Mouse (Mus musculus) WW6 (cell line): ENCODE data around the gene Pla2g4b.

ENCODE experiments used
- DNase-seq: peaks from one replicate; pipeline ENCODE4 v3.0.0-alpha.2; 2013; ENCODE audit warnings: low read depth, low spot score

Gene Pla2g4b

DNA sequence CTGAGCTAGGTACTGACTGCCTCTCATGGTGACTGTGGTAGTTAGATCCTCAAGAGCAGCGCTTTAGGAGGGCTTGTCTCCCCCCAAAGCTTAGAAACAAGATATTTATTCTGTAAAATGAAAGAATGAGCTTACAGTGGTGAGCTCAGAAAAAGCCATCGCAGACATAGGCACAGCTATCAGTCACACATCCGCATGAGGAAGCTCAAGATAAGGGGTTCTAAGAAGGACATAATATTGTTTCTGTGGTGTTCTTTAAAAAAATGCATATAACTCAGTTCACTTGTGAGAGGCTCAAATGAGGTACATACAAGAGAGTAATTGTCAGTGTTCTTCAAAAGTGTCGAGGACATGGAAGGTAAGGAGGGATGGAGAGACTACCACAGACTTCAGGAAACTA is 17.3 kb upstream of the Pla2g4b start:
- DNase-seq, result no peak

DNA sequence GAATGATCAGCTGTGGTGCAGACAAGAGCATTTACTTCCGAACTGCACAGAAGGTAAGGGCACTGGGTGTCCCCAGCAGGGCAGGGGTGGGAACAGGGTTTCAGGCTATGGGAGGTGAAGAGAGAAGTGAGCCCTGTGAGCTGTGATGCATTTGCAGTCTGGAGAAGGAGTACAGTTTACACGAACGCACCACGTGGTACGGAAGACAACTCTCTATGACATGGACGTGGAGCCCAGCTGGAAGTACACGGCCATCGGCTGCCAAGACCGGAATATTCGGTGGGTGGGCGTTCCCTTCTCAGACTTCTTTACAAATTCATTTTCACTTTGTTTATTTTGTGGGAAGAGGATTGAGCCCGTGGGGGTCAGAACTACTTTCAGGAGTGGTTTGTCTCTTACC is 15.6 kb upstream of the Pla2g4b start:
- DNase-seq, result no peak

DNA sequence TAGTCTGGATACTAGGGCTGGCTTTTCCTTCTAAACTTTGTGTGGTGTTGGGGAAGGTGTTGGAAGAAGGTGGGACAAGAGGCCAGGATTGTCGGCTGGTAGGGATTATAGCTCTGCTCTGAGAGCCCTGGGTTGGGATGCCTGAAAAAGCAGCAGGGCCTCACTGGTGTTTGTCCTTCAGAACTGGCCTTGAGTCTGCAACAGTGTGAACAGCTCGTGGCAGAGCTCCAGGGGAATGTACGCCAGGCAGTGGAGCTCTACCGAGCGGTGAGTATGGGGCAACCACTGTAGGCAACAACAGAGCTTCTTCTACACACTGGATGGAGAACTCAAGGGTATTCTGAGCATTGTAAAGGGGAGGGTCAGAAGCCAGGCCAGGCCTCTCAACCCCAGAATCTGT is 8.9 kb upstream of the Pla2g4b start:
- DNase-seq, result no peak

DNA sequence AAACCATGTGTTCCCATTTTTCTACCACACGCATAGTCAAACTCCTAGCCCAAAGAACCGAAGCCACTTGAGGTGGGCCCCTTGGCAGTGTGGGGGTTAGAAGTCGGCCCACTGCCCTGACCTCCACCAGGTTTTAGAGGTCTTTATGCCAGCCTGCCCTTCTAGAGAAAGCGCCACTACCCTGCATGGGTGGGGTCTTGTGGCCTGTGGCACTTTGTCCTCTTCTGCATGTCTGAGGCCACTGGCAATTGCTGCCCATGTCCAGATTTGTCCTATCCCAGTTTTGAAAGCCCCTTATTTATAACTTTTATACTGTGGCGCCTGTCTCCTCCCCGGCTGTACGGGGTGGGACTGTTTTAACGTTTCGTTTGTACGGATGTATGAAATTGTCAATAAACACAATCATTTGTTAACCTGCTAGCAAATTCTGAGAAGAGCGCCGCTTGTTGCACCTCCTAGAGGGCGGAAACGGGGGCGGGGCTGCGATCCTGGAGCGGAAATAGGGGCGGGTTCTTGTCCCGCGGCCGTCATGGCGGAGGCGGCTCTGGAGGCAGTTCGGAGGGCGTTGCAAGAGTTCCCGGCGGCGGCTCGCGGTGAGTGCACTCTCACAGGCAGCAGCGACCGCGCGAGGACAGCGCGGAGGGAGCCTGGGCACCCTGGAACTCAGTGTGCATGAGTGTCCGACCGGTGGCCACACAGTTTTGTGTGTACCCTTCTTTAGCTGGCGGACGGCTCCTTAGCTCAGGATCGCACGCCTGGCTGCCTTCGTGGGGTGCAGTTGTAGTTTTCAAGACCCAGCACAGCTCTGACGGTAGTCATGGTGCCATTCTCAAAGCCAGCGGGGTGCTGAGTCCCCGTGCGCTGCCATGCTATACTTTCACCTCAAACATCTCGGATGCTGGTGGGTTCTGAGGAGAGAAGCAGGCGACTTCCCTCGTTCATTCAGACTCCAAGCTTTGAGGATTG is 6.0 kb upstream of the Pla2g4b start, which contains the start of the genes Jmjd7 and Gm28042:
Jmjd7 (plus strand) TSS at position 500 of the 966 bp plus-strand sequence.
Gm28042 (plus strand) TSS at position 510 of the 966 bp plus-strand sequence.
- peak; percentile 52 for DNase-seq

DNA sequence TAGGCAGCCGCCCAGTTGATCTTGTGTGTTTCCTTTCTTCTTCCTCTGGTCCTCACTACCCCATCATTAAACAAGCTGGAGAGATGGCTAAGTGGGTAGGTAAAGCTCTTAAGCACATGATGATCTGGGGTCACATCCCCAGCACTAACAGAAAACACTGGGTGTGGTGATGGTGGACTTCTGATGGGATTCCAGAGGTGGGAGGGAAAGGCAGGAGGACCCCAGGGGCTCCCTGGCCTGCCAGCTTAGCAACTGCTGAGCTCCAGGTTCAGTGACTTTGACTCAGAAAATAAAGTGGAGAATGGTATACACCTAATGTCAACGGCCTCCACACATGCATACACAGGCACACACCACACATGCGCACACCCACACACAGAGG is 5.3 kb upstream of the Pla2g4b start:
- no peak for DNase-seq

DNA sequence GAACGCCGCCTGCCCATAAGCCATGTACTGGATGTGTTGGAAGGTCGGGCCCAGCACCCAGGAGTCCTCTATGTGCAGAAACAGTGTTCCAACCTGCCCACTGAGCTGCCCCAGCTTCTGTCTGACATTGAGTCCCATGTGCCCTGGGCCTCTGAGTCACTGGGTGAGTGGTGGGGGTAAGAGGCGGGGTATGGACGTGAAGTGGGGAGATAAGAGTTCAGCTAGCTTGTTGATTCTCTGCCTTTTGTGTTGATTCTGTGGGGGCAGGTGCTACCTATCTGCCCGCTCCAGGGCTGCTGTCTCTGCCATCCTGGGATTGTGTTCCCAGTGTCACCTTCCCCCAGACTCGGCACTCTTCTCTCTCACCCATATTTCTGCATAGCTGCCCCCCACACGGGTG is 2.8 kb upstream of the Pla2g4b start:
- no peak for DNase-seq

DNA sequence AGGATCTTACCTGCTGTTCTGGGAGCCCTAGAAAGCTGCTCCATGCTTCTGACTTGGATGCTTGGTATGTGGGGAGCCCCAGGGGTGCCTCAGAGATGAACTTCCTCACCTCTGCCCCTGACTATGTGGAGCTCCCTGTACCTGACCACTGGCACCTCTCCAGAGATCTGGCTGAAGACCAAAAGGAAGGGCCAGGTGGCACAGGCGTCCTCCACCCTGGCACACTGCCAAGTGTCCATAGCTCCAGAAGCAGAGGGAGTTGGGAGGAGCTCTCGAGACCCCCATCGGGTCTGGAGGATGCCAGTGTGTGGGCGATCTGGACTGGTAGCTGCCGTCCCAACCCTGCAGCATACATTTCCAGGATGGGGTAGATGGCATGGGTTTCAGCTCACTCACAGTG is 509 bp downstream of the Pla2g4b start:
- DNase-seq, result no peak

DNA sequence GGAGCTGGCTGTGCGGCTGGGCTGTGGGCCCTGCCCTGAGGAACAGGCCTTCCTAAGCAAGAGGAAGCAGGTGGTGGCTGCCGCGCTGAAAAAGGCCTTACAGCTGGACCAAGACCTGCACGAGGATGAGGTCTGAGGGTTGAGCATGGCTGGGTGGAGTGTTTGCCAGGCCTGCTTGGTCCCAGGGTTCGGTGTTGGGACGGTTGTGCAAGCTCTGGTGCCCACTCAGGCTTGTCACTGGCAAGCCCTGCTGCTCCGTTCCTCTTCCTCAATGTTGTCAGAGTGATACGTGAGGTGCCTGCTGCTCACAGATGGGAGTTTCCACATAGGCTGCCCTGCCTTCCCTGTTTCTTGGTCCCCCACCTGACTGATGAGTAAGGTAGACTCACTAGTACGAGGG is 4.5 kb downstream of the Pla2g4b start:
- no peak for DNase-seq

DNA sequence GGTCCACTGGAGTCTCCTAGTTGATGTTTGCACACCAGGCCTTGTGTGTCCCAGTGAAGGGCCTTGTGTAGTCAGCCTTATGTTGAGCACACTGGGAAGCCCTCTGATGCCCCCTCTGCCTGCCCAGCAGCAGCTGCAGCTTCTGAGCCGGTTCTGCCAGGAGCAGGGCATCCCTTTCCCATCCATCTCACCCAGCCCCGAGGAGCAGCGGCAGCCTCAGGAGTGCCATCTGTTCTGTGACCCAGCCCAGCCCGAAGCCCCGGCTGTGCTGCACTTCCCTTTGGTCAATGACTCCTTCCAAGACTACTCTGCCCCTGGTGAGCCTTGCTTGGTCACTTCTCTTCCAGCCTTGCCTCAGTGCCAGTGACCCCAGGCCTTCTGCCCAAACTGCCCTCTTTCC is 7.8 kb downstream of the Pla2g4b start:
- no peak for DNase-seq

DNA sequence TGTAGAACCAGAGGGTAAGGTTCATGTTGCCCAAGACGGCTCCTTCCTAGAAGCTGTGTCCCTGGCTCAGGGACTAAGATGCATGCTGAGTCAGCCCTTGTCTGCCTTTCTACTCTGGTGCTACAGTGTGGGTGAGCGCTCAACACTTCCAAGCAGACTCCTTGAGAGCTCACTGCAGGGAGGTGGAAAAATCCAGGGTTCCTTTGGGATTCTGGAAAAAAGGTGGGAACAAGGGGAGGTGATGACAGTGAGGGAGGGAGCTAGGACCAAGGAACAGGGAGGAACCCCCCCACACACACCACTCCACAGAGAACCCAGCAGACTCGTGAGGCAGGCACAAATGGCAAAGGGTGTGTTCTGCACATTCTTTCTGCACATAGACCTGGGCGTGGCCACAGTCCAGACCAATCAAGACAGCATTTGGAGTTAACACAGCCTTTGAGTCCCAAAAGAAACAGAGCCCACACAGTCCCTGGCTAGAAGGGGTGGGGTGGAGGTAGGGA is 10.9 kb downstream of the Pla2g4b start:
- peak; percentile 38 for DNase-seq

DNA sequence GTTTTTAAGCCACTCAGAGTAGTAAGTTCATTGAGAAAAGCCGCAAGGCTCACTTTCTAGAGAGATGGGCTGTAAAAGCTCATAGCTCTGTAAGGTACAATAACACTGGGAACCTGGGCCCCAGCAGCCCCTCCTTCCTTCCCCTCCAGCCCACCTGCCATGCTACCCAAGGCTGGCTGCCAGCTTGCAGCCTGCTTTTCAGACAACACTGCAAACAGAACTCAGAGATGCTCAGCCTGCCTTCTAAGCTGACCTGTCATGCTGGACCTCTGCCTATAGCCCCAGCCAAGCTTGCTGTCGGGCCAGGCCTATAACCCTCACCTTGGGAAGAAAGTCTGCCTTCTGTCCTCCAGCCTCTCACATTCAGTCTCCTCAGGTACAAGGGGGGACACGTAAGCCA is 11.5 kb downstream of the Pla2g4b start:
- no peak for DNase-seq

DNA sequence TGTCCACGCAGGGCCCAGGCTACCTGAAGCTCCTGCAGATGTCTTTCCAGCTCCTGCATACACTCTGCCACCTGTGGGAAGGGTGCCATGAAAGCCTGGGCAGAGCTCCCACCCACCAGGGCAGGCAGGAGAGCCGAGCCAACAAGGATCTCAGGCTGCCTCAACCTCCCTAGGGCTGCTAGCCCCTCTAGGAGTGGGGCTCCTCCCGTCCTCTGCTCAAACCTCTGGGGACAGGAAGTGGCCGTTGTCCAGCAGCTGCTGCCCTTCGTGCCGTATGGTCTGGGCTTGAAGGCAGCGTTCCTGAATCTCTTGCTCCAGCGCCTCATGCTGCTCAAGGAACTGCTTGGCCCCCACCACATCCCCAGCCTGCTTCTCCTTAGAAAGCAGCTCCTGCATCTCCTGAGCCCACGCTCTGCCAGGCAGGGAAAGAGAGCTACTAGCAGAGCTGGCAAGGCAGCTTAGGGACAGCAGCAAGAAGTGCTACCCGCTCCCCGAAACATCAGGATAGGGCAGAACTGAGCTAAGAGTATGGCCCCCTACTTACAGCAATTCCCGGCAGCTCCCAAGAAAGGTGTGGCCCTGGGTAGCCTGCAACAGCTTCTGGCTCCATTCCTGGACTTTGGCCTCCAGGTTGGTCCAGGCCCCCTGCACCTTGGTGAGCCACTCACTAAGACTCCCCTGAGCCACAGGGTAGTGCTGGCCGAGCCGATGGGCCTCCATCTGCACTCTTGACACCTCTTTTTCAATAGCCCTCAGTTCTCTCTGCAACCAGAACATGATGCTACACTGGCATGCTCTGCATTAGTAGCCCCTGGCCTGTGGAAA is 13.5 kb downstream of the Pla2g4b start:
- DNase-seq, result no peak

DNA sequence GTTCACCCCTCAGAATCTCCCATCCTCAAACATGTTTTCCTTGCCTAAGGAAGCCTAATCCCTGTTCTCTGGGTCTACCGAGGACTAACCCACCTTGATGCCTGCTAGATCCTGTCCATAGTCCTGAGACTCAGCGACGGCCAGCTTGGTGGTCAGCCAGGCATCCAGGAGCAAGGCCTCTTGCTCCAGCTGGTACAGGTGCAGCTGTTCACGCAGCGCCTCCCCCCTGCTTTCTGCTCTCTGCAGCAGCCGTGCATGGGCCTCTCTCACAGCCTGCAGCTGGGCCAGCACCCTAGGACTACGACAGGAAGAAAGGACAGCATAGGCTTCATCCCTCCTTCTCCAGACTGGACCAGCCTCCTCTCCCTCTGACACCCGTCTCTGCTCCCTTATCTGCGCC is 15.0 kb downstream of the Pla2g4b start:
- no peak for DNase-seq

DNA sequence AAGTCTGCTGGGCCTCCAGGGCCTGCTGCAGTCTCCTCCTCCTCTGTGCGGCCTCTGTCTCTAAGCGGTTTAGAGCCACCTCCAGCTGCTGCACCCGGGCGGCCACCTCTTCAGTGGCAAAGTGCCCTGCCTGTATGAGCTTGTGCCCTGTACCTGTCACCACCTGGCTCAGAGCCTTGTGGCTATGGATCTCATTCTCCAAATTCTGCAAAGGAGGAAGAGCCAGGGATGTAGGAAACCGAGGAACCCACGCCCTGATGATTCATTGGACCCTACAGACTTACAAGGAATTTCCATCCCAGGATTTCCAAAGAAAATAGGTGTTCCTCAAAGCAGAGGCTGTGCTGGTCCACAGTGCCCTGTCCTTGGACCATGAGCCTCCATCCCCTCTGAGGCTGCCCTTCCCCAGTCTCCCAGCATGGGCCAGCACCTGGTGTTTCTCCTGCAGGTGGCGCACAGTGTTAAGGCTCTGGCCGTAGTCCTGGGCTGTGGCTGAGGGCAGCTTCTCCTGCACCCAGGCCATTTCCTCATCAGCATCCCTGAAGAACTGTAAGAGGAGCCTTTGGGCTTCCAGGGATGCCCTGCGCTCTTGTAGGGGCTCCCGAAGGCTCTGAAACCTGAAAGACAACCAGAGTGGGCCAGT is 16.5 kb downstream of the Pla2g4b start:
- no peak for DNase-seq

DNA sequence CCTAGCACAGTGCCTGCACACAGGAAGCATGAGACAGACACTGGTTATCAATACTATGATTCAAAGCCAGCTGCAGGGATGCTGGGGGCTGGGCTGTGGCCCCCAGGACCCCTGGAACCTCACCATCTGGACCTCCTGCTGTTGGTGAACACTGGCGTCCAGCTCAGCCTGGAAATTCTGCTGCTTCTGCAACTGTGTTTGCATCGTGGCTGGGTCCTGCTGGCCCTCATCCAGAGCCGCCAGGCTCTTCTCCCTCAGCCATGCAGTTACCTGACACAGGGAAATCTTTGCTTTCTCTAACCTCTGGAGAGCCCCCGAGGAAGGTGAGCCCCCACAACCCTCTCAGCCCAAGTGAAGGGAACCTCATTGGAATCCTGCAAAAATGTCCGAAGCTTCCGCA is 18.2 kb downstream of the Pla2g4b start:
- no peak for DNase-seq

DNA sequence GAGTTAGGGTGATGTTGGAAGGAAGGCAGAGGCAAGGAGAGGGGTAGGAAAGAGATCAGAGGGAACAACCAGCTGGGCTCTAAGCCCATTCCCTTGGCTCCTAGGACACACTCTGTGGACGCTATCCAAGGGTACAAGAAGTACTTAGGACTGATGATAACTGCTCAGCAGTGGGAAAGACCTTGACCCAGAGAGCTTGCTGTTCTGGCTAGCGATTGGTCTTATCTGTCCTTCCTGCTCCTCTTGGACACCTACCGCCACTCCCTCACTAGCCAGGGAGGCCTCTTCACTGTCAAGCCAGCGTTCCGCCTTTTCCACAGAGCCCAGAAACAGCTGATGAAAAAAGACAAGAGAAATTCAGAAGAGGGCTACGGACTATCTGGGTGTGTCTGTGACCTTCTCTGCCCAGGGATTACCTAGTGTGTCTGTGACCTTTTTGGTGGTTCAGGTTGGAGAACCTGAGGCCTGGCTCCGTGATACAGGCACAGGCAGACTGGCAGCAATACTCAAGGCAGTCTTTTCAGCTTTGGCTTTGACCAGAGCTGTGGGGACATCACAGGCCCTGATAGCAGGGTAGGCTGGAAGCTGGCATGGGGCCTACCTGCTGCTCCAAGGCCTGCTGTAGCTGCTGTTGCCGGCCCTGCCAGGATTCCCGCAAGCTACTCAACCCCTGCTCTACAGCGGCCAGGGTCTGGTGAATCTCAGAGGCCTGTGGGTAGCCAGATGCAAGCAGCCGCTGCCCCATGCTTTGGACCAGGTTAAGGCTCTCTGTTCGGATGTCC is 21.7 kb downstream of the Pla2g4b start:
- no peak for DNase-seq

DNA sequence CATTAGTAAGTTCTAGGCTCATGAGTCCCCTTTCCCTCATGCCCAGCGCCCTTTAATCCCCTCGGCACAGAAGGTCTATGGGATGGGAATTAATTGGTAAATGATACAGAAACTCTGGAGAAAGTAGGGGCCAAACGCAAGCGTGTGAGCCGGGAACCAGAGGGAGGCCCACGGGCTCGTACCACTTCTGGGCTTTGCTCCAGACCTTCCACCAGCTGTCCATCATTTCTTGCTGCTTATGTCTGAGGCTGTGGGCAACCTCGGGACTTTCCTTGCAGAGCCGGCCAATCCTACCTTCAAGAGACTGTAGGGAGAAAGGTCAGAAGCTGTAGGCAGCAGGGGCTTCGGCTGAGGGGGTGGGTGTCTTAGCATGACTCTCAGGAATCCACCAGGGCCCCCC is 22.7 kb downstream of the Pla2g4b start:
- no peak for DNase-seq

DNA sequence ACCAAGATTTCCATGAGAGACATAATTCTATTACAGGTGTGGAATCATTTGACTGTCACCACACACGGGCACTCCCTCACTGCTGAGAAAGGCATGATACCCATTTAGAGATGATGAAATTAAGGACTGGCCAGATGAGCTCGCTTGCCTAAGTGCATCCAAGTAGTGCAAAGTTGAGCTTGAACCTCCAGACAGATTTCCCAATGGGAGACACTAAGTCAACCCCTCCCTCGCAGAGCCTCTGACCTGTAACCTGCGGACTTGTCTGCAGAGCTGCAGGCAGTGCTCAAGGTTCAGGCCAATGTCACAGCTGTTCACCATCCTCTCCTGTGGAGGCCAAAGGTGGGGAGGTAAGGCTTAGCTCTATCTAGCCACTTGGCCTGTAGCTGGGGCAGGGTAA is 25.6 kb downstream of the Pla2g4b start:
- DNase-seq, result no peak

DNA sequence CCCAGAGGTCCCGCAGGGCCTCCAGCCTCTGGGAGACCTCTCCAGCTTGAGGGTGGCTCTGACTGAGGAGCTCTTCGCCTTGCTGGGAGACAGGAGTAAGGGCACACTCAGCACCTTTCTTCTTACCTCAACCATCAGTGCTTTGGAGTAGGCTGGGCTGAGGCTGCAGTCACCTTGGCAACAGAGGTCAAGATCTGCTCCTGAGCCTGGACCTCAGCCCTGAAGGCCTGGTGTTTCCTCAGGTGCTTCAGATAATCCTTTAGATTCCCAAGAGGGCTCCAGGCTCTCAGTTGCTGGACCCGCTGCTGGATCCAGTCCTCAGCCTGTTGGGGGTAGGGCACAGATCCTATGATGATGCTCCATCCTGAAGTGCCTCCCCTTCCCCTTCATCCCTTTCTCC is 26.2 kb downstream of the Pla2g4b start:
- DNase-seq, result no peak

DNA sequence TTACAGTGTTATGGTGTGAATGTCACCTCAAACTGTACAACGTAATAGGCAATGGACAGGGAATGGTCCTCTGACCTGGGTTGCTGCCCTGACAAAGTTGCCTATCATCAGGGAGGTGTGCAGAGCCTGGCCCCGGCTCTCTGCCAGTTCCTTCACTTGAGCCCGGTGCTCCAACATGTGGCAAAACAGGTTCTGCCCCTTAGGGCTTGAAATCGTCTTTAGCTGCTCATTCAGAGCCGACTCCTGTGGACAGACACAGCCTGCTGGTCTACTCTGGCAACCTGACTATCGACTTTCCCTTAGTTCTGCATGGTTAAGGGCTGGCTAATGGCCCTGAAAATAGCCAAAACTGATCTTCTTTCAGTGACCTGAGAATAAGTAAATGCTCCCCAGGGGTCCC is 27.0 kb downstream of the Pla2g4b start:
- DNase-seq, result no peak

DNA sequence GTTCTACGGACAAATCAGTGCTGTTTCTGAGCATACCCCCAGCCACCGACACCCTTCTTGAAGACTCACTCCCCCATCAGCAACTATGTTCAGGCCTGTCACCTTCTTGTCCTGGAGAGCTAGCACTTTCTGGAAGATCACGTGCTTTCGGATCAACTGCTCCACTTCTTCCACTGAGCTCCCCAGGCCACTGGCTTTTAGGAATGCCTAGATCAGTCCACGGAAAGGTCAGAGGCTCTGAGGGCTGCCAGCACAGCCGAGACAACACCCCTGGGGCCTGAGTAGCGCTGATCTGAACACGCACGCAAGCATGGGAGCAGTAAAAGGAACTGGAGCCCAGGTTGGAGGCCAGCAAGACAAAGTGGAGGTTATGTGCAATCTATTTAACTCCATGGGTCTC is 27.4 kb downstream of the Pla2g4b start:
- no peak for DNase-seq
